ENCODE assay signal across 8 mouse cellular contexts in genomic region chr10:13868371-13869321, GRCm38 (mm10). TPM values are rescaled to one million over a fixed set of nuclear protein-coding genes. Genes with fewer than 3 reads are reported as not detected.
DNase-seq lines count a peak whose midpoint lies in the region; ATAC-seq and TF ChIP-seq lines count a peak whose summit lies in the region.

Gene Aig1, minus strand, starts transcription at chr10:13868980.

- no peak for TF ChIP-seq CTCF in G1E (IDR thresholded peaks at IDR 0.05; ENCODE audit: low read depth, low read length)
- TF ChIP-seq CTCF in thymus, adult 2 months (IDR thresholded peaks at IDR 0.05; ENCODE audit: borderline replicate concordance, control insufficient read depth, extremely low read depth, insufficient read depth, low read length, poor library complexity): 0 out of 2 replicates have a peak, but pooled peaks have one; percentile 13

- H3K27ac ChIP-seq in hindbrain, embryonic 12.5 days: peak within 1 kb of the TSS; percentile 58
- peak within 1 kb of the TSS; percentile 63; the same call in 1 of the 2 replicates for H3K27ac ChIP-seq in lung, embryonic 16.5 days (ENCODE audit: low read length)
- no peak within 1 kb of the TSS for H3K27ac ChIP-seq in thymus, adult 2 months (ENCODE audit: control insufficient read depth, insufficient read depth, low read length)

- no peak for DNase-seq in G1E (ENCODE audit: low spot score)
- peak; percentile 88 for DNase-seq in cerebellum, adult 9-11 months
- DNase-seq in frontal cortex, postnatal 25 days (ENCODE audit: low spot score in 2 of 2): peak; percentile 40 to 56
- peak; percentile 63 to 81 for DNase-seq in layer of hippocampus, postnatal 10 days (ENCODE audit: low spot score in 2 of 2)
- peak; percentile 60 for DNase-seq in ovary, adult 18-20 months (ENCODE audit: low spot score)
- DNase-seq in thymus, adult 2 months: peak; percentile 84

- 3% methylated on average over 73 of the region's 77 CpGs for WGBS in hindbrain, embryonic 12.5 days
- 2% methylated on average over 71 of the region's 77 CpGs for WGBS in lung, embryonic 16.5 days
- 2% methylated on average over 70 of the region's 77 CpGs for WGBS in thymus, adult 2 months

- no peak for ATAC-seq in G1E (ENCODE audit: extremely low read depth, insufficient number of reproducible peaks, low FRiP score, poor library complexity, severe bottlenecking)
- ATAC-seq in hindbrain, embryonic 12.5 days (ENCODE audit: low FRiP score): peak; percentile 95
- peak; percentile 92 for ATAC-seq in lung, embryonic 16.5 days (ENCODE audit: low read depth)

- H3K4me3 ChIP-seq in G1E (ENCODE audit: low read depth, low read length): peak within 1 kb of the TSS; percentile 1; the same call in 1 of the 2 replicates
- peak within 1 kb of the TSS; percentile 79 for H3K4me3 ChIP-seq in hindbrain, embryonic 12.5 days
- peak within 1 kb of the TSS; percentile 83 for H3K4me3 ChIP-seq in lung, embryonic 16.5 days (ENCODE audit: low read length)
- peak within 1 kb of the TSS; percentile 84 for H3K4me3 ChIP-seq in thymus, adult 2 months (ENCODE audit: control insufficient read depth, insufficient read depth, low read length)

- peaks cover 9% of the 10 kb centered on the region for H3K9me3 ChIP-seq in G1E (replicated peaks)
- H3K9me3 ChIP-seq in hindbrain, embryonic 12.5 days (replicated peaks): no peaks in the 10 kb centered on the region
- H3K9me3 ChIP-seq in lung, embryonic 16.5 days (ENCODE audit: control insufficient read depth, low read length): no peaks in the 10 kb centered on the region

- 0 out of 2 replicates have a peak, but pooled peaks have one; percentile 21 for TF ChIP-seq POLR2A in thymus, adult 2 months (IDR thresholded peaks at IDR 0.05; ENCODE audit: control insufficient read depth, extremely low read depth, insufficient read depth, low read length, poor library complexity)

- no peaks in the 10 kb centered on the region for H3K4me1 ChIP-seq in G1E (ENCODE audit: insufficient read depth, low read depth, low read length)
- H3K4me1 ChIP-seq in hindbrain, embryonic 12.5 days: peaks cover 5% of the 10 kb centered on the region; the same call in 1 of the 2 replicates
- peaks cover 11% of the 10 kb centered on the region for H3K4me1 ChIP-seq in lung, embryonic 16.5 days (replicated peaks; ENCODE audit: control insufficient read depth, insufficient read depth, low read length)
- peaks cover 5% of the 10 kb centered on the region for H3K4me1 ChIP-seq in thymus, adult 2 months (replicated peaks; ENCODE audit: control insufficient read depth, insufficient read depth, low read length)

- peak within 1 kb of the TSS; percentile 86 for H3K9ac ChIP-seq in hindbrain, embryonic 12.5 days
- peak within 1 kb of the TSS; percentile 83 for H3K9ac ChIP-seq in lung, embryonic 16.5 days (ENCODE audit: low read length)

- H3K36me3 ChIP-seq in G1E (replicated peaks): no peaks in the 10 kb centered on the region
- H3K36me3 ChIP-seq in hindbrain, embryonic 12.5 days: no peaks in the 10 kb centered on the region
- no peaks in the 10 kb centered on the region for H3K36me3 ChIP-seq in lung, embryonic 16.5 days (ENCODE audit: control insufficient read depth, insufficient read depth, low read length)
- no peaks in the 10 kb centered on the region for H3K36me3 ChIP-seq in thymus, adult 2 months (ENCODE audit: control insufficient read depth, insufficient read depth, low read length)

- H3K27me3 ChIP-seq in G1E (ENCODE audit: insufficient read depth, low read length): peaks cover 3% of the 10 kb centered on the region; the same call in 1 of the 2 replicates
- no peaks in the 10 kb centered on the region for H3K27me3 ChIP-seq in hindbrain, embryonic 12.5 days
- H3K27me3 ChIP-seq in lung, embryonic 16.5 days (ENCODE audit: control insufficient read depth, insufficient read depth, low read depth, low read length): no peaks in the 10 kb centered on the region
- H3K27me3 ChIP-seq in thymus, adult 2 months (ENCODE audit: control insufficient read depth, insufficient read depth, low read length): no peaks in the 10 kb centered on the region

- peak within 1 kb of the TSS; percentile 65 for H3K4me2 ChIP-seq in hindbrain, embryonic 12.5 days (replicated peaks)
- H3K4me2 ChIP-seq in lung, embryonic 16.5 days (ENCODE audit: low read depth, low read length): peak within 1 kb of the TSS; percentile 92

RNA-seq across cellular contexts. Expression of gene Aig1, which starts in this region (rescaled TPM):
- total RNA-seq in G1E (2014; fragmentation: Nextera tagmentation): not detected in 2 replicates
- total RNA-seq in G1E (2017): 0.12 and 0.27 TPM in 2 replicates
- polyA plus RNA-seq in G1E (2012): not detected in 2 replicates
- polyA plus RNA-seq in hindbrain, embryonic 12.5 days (2016; fragmentation: Nextera tagmentation; extraction: Ambion mirVana): 39.9 and 43.1 TPM in 2 replicates
- total RNA-seq in layer of hippocampus, postnatal 10 days (2021): 10 to 100 TPM; 68.0 to 68.7 TPM
- 45.4 and 52.9 TPM in 2 replicates for polyA plus RNA-seq in lung, embryonic 16.5 days (2015; fragmentation: Nextera tagmentation; extraction: Ambion mirVana)
- polyA plus RNA-seq in thymus, adult 2 months (2012; rRNA removed): 23.6 and 26.5 TPM in 2 replicates

Comparison
In these comparisons a context has a peak if more than half of its experiments do, and no peak if none do; other contexts are left out.
1. RNA of gene Aig1 (total RNA-seq): 68.0 to 68.7 TPM in layer of hippocampus, postnatal 10 days; 0.12 to 0.27 TPM in G1E; every median in the first group is over 10 times any median in the second.
2. RNA of gene Aig1 (polyA plus RNA-seq): 45.4 to 52.9 TPM in lung, embryonic 16.5 days, 39.9 to 43.1 TPM in hindbrain, embryonic 12.5 days and 23.6 to 26.5 TPM in thymus, adult 2 months; not detected in G1E; every median in the first group is over 10 times any median in the second.
3. H3K4me3 ChIP-seq: peak in every context shown above with its lines; median percentile 84 in thymus, adult 2 months; 83 in lung, embryonic 16.5 days; 79 in hindbrain, embryonic 12.5 days; 1 in G1E.